Mouse (Mus musculus) small intestine, adult 2 months (tissue): ENCODE measurements around the gene Ccm2l.
A peak's percentile ranks its signal among the peaks of the same experiment; 100 is the strongest.

ENCODE experiments used
- CTCF ChIP-seq: fragments of 200-500 bp; IDR thresholded peaks from 2 replicates; pipeline ENCODE4 v1.5.1; 2012; ENCODE audit warnings: low read depth, mild to moderate bottlenecking, control low read depth, inconsistent platforms, low read length, moderate library complexity, mixed read lengths; ENCODE audit not compliant: insufficient replicate concordance, insufficient read length; ENCODE audit errors: extremely low read depth
- POLR2A ChIP-seq: fragments of 200-500 bp; IDR thresholded peaks from 2 replicates; pipeline ENCODE4 v1.6.1; 2012; ENCODE audit warnings: low read depth, mild to moderate bottlenecking, control low read depth, inconsistent platforms, low read length, moderate library complexity

- TF ChIP-seq CTCF (peak; percentile 92; the same call in 1 of the 2 replicates), POLR2A (no peak)
Observed at GRCm38 (mm10) chr2:153080841-153081523, 15.2 kb downstream of the Ccm2l start.
